Mouse (Mus musculus) stomach, embryonic 14.5 days (tissue): ENCODE measurements around the gene Epas1. TPM values are rescaled to one million over a fixed set of nuclear protein-coding genes. Genes with fewer than 3 reads are reported as not detected.

Experiments used
- ATAC-seq: fragments of 200-750 bp; cut with Nextera tagmentation; 2 replicates; pipeline ENCODE4 v1.8.0; 2017; ENCODE audit warnings: low read depth, moderate TSS enrichment; ENCODE audit not compliant: insufficient number of reproducible peaks, insufficient read depth, low FRiP score
- H3K27ac ChIP-seq: fragments of 300-500 bp; sonication (generic); 2 replicates; pipeline ENCODE4 v1.5.1; 2014; ENCODE audit warnings: mild to moderate bottlenecking, low read length, moderate library complexity, mixed read lengths
- H3K27me3 ChIP-seq: fragments of 300-500 bp; sonication (generic); 2 replicates; pipeline ENCODE4 v1.6.1; 2014; ENCODE audit warnings: low read length, control low read depth, mixed read lengths; ENCODE audit not compliant: control insufficient read depth, insufficient read depth
- H3K36me3 ChIP-seq: fragments of 300-500 bp; sonication (generic); 2 replicates; pipeline ENCODE4 v1.6.1; 2014; ENCODE audit warnings: mild to moderate bottlenecking, control low read depth, low read length, moderate library complexity, mixed read lengths; ENCODE audit not compliant: control insufficient read depth, insufficient read depth
- H3K4me1 ChIP-seq: fragments of 300-500 bp; sonication (generic); 2 replicates; pipeline ENCODE4 v1.6.1; 2014; ENCODE audit warnings: low read length, control low read depth, mixed read lengths; ENCODE audit not compliant: control insufficient read depth, insufficient read depth
- H3K4me2 ChIP-seq: fragments of 300-500 bp; sonication (generic); replicated peaks from 2 replicates; pipeline ENCODE4 v1.6.1; 2014; ENCODE audit warnings: low read depth, low read length, control low read depth
- H3K4me3 ChIP-seq: fragments of 300-500 bp; sonication (generic); 2 replicates; pipeline ENCODE4 v1.5.1; 2014; ENCODE audit warnings: low read depth, low read length, control low read depth
- H3K9ac ChIP-seq: fragments of 300-500 bp; sonication (generic); replicated peaks from 2 replicates; pipeline ENCODE4 v1.6.1; 2014; ENCODE audit warnings: low read depth, mild to moderate bottlenecking, control low read depth, low read length, moderate library complexity, mixed read lengths
- H3K9me3 ChIP-seq: fragments of 300-500 bp; sonication (generic); 2 replicates; pipeline ENCODE4 v1.6.1; 2016; ENCODE audit warnings: low read depth, low read length, control low read depth; ENCODE audit not compliant: control insufficient read depth
- WGBS: fragments of 180-500 bp; shearing (Covaris S2); extraction: QIAGEN DNeasy Blood & Tissue Kit; methylation state at CpG from one replicate; pipeline ENCODE4 v1.1.7; 2014; 5-methylcytosine and 5-hydroxymethylcytosine counted together
- polyA plus RNA-seq: library from polyadenylated mRNA; unstranded; fragments of >200 nt; fragmentation: Nextera tagmentation; extraction: Ambion mirVana; gene quantifications from 2 replicates; pipeline ENCODE4 v1.2.1, GENCODE M21; 2014

The Epas1 gene
- polyA plus RNA-seq, 1 experiment from 2014 or later: 8.4 TPM

DNA sequence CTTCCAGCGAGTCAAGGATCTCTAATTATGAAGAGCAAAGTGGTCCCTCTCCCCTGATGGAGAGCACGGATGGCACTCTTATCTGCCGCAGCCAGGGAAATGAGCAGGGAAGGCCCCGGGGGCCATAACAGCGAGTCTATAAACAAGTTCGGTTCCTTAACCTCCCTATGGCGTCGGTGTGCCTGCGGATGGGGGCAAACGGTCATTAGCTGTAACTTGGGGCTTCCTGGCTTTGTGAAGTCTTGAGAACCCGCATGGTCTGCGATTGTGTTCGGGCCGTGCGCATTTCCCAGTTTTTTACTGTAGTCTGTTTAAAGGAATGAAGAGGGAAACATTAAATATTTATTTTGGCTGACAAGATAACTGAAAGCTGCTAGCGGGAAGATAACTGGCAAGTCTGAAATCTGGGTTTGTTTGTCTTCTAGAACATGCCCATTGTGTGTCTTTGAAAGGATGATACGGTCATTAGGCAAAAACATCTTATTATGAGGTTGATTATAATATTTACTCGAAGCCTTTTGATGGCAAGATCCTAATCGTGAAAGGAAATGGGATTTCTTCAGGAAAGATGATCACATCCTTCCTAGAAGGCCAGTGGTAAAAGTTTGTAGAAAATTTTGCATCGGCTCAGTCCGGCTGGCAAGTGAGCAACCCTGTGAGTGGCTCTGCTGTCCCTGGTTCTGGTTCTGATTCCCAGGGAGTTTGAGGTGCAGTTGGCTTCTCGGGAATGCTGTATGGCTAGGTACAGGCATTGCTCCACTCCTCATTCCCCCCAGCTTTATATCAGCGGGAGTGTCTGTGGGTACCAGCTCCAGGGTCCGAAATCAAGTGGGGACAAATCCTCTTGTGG is 61.7 kb downstream of the Epas1 start:
- Histone ChIP-seq H3K9ac (no peak overlapping the region), H3K9me3 (no peaks in the 10 kb centered on the region), H3K36me3 (no peaks in the 10 kb centered on the region), H3K4me3 (no peak overlapping the region), H3K4me2 (no peak overlapping the region), H3K4me1 (peaks cover 7% of the 10 kb centered on the region), H3K27ac (no peak overlapping the region), H3K27me3 (no peaks in the 10 kb centered on the region)
- ATAC-seq: no peak
- WGBS: 44% methylated on average over 24 of the region's 24 CpGs

DNA sequence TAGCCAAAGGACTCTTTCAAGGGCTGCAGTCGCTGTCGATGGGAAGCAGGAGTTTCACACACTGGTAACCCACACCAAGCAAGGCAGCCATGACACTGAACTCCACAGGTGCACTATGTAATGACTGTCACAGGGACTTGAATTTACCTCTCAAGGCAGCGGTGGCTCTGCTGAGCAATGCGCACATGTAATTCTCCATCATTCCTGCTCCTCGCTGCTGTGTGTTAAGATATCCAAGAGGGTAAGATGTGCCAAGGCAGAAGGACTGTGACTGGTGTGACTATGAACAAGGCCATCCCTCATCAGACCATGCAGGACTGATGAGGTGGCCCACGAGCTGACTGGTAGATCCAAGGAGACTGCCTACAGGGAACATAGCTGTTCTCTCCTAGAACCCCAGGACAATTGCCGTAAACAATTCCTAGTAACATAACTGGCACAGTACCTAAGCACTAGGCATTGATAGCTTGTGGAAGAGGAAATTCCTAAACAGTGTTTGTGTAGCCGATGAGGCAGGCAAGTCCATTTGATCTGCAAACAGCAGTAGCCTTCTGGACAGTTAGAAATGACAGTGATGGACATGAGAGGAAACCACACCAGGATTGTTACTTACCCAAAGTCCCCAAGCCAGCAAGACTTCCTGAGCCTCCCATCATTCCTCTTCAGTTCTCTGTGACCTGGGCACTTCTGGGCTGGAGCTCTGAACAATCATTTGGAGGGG is 68.7 kb downstream of the Epas1 start:
- no peak for ATAC-seq
- Histone ChIP-seq H3K4me1 (no peaks in the 10 kb centered on the region), H3K4me2 (no peak overlapping the region), H3K27me3 (no peaks in the 10 kb centered on the region), H3K36me3 (no peaks in the 10 kb centered on the region), H3K27ac (no peak overlapping the region), H3K4me3 (no peak overlapping the region), H3K9me3 (no peaks in the 10 kb centered on the region), H3K9ac (no peak overlapping the region)
- 85% methylated on average over 8 of the region's 8 CpGs for WGBS

DNA sequence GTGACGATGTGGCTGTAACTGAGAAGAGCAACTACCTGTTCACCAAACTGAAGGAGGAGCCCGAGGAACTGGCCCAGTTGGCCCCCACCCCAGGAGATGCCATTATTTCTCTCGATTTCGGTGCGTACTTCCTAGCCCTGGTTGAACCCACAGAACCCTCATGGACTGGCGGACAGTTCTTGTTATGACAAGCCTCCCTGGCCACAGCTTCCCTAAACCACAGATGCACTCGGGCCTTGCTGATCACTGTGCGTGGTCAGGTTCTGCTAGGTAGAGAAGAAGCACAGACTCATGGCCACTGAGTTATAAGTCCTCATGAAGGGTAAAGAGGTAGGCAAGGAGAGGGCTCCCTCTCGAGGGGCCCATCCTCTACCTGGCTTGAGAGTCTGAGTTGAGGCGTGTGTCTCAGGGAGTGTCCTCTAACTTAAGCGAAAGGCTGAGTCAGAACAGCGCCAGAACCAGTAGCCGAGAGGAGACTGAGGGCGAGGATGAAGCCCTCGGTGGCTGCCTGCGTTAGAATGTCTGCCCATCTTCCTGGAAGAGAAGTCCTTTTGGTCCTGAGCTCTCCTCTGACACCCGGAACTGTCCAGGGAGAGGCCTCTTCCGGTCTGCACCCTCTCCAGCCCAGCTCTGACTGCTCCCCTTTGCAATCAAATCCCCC is 71.1 kb downstream of the Epas1 start:
- H3K27me3 ChIP-seq: no peaks in the 10 kb centered on the region
- no peaks in the 10 kb centered on the region for H3K4me1 ChIP-seq
- no peaks in the 10 kb centered on the region for H3K9me3 ChIP-seq
- no peak overlapping the region for H3K4me2 ChIP-seq
- no peak overlapping the region for H3K9ac ChIP-seq
- 87% methylated on average over 18 of the region's 18 CpGs for WGBS
- H3K27ac ChIP-seq: no peak overlapping the region
- no peaks in the 10 kb centered on the region for H3K36me3 ChIP-seq
- no peak for ATAC-seq
- H3K4me3 ChIP-seq: no peak overlapping the region

DNA sequence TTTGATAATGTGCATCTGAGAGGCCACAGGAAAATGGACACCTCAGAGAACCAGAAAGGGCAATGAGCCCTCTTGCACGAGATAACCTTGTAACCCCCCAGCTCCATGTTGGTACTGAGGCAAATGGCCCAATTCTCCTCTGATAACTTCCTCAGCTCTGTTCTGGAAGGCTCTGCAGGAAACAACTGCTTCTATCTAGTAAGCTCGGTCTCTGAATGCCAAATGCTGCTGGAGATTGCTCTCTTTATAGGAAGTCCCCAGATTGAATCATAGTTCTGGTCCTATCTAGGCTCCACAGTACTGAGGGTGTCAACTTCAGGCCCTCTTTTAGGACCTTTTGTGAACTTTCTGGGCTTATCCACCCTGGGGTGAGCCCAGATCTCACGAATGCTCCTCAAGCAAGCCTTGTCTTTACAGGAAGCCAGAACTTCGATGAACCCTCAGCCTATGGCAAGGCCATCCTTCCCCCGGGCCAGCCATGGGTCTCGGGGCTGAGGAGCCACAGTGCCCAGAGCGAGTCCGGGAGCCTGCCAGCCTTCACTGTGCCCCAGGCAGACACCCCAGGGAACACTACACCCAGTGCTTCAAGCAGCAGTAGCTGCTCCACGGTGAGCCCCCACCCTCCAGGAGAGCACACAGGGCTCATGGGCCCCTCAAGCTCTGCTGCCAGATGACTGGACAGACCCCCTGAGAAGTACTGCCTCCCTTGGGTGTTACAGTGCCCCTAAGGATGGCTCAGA is 71.8 kb downstream of the Epas1 start:
- H3K4me1 ChIP-seq: no peaks in the 10 kb centered on the region
- H3K4me2 ChIP-seq: no peak overlapping the region
- H3K4me3 ChIP-seq: no peak overlapping the region
- WGBS: 87% methylated on average over 9 of the region's 9 CpGs
- no peaks in the 10 kb centered on the region for H3K9me3 ChIP-seq
- no peaks in the 10 kb centered on the region for H3K36me3 ChIP-seq
- H3K27me3 ChIP-seq: no peaks in the 10 kb centered on the region
- ATAC-seq: no peak
- no peak overlapping the region for H3K9ac ChIP-seq
- H3K27ac ChIP-seq: no peak overlapping the region

DNA sequence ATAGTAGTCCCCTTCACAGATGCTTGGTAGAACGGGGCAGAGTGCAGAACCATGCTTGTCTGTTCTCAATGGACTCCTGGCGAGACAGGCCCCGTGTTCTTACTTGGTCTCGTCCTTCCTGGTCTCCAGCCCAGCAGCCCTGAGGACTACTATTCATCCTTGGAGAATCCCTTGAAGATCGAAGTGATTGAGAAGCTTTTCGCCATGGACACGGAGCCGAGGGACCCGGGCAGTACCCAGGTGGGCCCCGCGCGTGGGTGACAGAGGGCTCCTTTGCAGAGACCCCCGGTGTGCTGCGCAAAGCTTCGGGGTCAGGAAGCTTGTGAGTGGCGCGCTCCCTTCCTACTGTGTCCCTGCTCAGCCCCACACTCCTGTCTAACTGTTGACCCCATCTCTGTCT is 72.9 kb downstream of the Epas1 start:
- Histone ChIP-seq H3K27me3 (no peaks in the 10 kb centered on the region), H3K9me3 (no peaks in the 10 kb centered on the region), H3K4me1 (no peaks in the 10 kb centered on the region), H3K36me3 (no peaks in the 10 kb centered on the region), H3K27ac (no peak overlapping the region), H3K4me3 (no peak overlapping the region), H3K9ac (no peak overlapping the region), H3K4me2 (no peak overlapping the region)
- no peak for ATAC-seq
- 92% methylated on average over 17 of the region's 17 CpGs for WGBS

DNA sequence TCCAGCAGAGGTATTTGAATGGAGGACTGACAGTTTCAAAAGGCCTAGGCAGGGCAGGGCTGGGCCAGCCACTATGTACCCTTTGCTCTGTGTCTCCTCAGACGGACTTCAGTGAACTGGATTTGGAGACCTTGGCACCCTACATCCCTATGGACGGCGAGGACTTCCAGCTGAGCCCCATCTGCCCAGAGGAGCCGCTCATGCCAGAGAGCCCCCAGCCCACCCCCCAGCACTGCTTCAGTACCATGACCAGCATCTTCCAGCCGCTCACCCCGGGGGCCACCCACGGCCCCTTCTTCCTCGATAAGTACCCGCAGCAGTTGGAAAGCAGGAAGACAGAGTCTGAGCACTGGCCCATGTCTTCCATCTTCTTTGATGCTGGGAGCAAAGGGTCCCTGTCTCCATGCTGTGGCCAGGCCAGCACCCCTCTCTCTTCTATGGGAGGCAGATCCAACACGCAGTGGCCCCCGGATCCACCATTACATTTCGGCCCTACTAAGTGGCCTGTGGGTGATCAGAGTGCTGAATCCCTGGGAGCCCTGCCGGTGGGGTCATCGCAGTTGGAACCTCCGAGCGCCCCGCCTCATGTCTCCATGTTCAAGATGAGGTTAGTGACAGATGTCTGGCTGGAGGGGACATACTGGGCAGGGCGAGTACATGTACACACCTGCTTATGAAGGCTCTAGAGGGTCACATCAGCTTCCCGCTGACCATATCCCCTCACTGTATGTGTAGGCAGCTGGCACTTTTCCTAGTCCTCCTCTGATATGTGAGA is 74.1 kb downstream of the Epas1 start:
- Histone ChIP-seq H3K4me1 (no peaks in the 10 kb centered on the region), H3K9me3 (no peaks in the 10 kb centered on the region)

DNA sequence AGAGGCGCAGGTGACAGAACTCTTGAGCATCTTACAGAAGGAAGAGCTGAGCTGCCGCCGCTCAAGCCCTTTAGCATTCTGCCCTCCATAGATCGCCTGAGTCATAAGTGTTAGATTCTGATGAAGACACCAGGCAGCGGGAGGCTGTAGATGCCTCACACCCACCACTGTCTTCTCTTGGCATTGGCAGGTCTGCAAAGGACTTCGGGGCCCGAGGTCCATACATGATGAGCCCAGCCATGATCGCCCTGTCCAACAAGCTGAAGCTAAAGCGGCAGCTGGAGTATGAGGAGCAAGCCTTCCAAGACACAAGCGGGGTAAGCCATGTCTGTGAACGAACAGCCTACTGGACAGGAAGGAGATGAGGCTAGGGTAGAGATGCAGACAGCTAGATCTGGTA is 75.0 kb downstream of the Epas1 start:
- no peaks in the 10 kb centered on the region for H3K4me1 ChIP-seq
- ATAC-seq: no peak
- H3K4me2 ChIP-seq: no peak overlapping the region
- 95% methylated on average over 11 of the region's 11 CpGs for WGBS
- no peaks in the 10 kb centered on the region for H3K36me3 ChIP-seq
- H3K9ac ChIP-seq: no peak overlapping the region
- H3K27ac ChIP-seq: no peak overlapping the region
- no peak overlapping the region for H3K4me3 ChIP-seq
- H3K9me3 ChIP-seq: no peaks in the 10 kb centered on the region
- H3K27me3 ChIP-seq: no peaks in the 10 kb centered on the region

More for the DNA sequence above, 74.1 kb downstream of the Epas1 start:
- H3K9ac ChIP-seq: no peak overlapping the region
- no peaks in the 10 kb centered on the region for H3K27me3 ChIP-seq
- 91% methylated on average over 19 of the region's 19 CpGs for WGBS
- ATAC-seq: no peak
- no peak overlapping the region for H3K4me2 ChIP-seq
- no peak overlapping the region for H3K4me3 ChIP-seq
- H3K27ac ChIP-seq: no peak overlapping the region
- H3K36me3 ChIP-seq: no peaks in the 10 kb centered on the region
